In genomic region chr1:7956159-7956558, GRCm38 (mm10) we compare ENCODE assay signal across 16 mouse cellular contexts.
"Had no signal": no experiment of that assay in that cellular context is flagged by ENCODE, and none has a peak within 500 bp of the region (broad histone marks: within the 10 kb centered on the region; RNA-seq: fewer than 3 reads in every experiment).

No protein-coding gene starts in this region.

- H3K9me3 ChIP-seq: neural tube, embryonic 13.5 days; neural tube, embryonic 15.5 days; stomach, embryonic 15.5 days had no signal

- H3K27ac ChIP-seq: neural tube, embryonic 13.5 days; neural tube, embryonic 15.5 days; stomach, embryonic 15.5 days; stomach, postnatal 0 days had no signal

- H3K36me3 ChIP-seq: neural tube, embryonic 13.5 days; neural tube, embryonic 15.5 days; stomach, embryonic 15.5 days had no signal

- H3K27me3 ChIP-seq: neural tube, embryonic 13.5 days; neural tube, embryonic 15.5 days; stomach, embryonic 15.5 days had no signal

- H3K4me3 ChIP-seq: neural tube, embryonic 13.5 days; neural tube, embryonic 15.5 days; stomach, embryonic 15.5 days had no signal

- H3K9ac ChIP-seq: neural tube, embryonic 13.5 days; neural tube, embryonic 15.5 days; stomach, embryonic 15.5 days had no signal

- H3K4me1 ChIP-seq: neural tube, embryonic 13.5 days; neural tube, embryonic 15.5 days; stomach, embryonic 15.5 days had no signal

- H3K4me2 ChIP-seq: neural tube, embryonic 13.5 days; neural tube, embryonic 15.5 days; stomach, embryonic 15.5 days had no signal

- DNase-seq: retina, postnatal 1 day; right cerebral cortex, adult 18-20 months; right cerebral cortex, postnatal 14 days; right cerebral cortex, postnatal 25 days; right cerebral cortex, postnatal 4 days; spleen, adult 18-20 months; thymus, adult 18-20 months; thymus, adult 2 months; thymus, postnatal 14 days; thymus, postnatal 25 days; thymus, postnatal 36 days; thymus, postnatal 4 days had no signal
